Mouse (Mus musculus) monocyte, adult 2 months (primary cell): Measurements from ENCODE around the gene Slc6a13.

ENCODE experiments used
- DNase-seq, 2 experiments: peaks; one replicate each; pipeline ENCODE4 v3.0.0; 2022; ENCODE audit warnings: low spot score in 2 of 2, low read depth in 1 of 2

Gene Slc6a13

DNA sequence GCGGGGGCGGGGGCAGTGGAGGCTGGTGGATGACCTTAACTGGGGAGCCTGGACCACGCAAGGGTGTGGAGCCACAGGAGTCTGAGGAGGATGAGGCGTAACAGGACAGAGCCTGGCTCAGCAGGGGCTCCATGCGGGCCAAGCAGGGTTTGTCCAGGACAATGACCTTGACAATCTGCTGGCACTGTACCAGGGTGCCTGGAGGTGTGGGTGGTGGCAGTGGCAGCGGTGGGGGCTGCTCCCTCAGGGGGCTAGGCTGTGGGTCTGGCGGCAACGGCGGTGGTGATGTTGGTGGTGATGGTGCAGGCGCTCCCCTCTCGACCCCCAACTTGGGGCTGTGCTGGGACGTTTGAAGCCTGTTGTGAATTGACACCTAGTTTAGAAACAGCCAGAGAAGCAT lies 76.1 kb downstream of the Slc6a13 start:
- no peak for DNase-seq

DNA sequence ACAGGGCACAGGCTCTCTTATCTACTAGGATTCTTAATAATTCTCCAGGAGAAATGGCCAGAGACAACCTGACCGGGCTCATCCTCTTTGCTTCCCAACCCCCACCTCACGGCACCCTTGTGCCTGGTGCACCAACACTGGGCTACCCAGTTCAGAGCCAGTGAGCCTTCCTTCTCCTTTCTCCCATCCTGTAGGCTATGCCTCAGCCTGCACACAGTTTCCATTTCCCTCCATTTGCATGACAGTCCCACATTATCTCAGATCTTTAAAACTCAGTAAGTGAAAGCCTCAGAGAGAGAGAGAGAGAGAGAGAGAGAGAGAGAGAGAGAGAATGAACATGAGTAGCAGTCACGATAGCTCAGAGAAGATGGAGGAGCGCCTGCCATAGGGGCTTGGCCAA lies 78.2 kb downstream of the Slc6a13 start:
- DNase-seq, result no peak

DNA sequence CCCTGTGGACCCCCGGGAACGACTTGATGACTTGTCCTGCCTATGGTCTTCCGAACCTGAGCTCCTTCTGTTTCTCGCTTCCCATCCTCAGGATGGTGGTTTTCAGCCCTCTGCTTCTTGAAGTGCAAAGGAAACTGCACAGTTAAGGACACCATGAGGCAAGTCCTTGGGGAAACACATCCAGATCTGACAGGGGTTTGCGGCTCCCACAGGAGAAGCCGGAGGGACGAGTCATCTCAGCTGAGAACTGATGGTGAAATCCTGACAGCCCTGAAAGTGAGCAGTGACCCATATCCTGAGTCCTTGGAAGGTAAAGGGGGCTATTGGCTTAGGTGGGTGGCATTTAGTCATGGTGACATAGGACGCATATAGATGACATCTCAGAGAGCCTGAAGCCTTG lies 80.5 kb downstream of the Slc6a13 start:
- no peak for DNase-seq

DNA sequence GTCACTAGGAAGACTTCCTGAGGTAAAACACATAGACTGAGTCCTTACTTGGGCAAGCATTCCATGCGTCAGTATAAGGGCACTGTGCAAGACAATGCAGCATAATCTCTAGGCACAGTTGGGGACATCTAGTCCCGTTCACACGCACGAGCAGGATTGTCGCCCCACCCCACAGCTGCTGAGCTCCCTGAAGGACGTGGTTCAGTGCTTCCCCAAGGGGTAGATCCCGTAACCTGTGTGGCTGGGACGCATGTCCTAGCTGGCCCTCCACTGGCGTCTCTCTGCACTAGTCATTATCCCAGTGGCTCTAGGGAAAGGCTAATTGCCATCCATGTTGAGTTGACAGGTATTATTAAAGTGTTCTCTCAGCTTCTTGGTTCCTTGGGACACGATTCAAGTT lies 82.0 kb downstream of the Slc6a13 start:
- DNase-seq, result no peak

DNA sequence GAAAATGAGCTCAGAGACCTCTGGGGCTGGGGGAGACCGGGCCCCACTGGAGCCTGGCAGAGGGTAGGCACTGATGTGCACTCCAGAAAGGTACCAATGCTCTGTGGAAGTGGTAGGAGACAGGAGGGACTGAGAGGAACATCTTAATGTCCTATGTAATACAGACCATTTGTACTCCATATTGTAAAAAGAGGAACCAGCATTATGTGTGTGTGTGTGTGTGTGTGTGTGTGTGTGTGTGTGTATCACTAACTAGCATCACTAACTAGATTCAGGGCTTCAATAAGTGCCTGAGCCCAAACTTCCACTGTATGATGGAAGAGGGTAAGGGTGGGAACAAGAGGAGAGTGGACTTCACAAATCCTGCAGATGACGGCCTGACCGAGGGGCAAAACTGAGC lies 85.4 kb downstream of the Slc6a13 start:
- no peak for DNase-seq
